Mouse (Mus musculus): ENCODE results near the gene Kiz. TPM values are rescaled to one million over a fixed set of nuclear protein-coding genes. Genes with fewer than 3 reads are reported as not detected.

Gene Kiz
- total and polyA plus RNA-seq, 3 experiments: 8.2 to 13.1 TPM; not detected in 1

DNA sequence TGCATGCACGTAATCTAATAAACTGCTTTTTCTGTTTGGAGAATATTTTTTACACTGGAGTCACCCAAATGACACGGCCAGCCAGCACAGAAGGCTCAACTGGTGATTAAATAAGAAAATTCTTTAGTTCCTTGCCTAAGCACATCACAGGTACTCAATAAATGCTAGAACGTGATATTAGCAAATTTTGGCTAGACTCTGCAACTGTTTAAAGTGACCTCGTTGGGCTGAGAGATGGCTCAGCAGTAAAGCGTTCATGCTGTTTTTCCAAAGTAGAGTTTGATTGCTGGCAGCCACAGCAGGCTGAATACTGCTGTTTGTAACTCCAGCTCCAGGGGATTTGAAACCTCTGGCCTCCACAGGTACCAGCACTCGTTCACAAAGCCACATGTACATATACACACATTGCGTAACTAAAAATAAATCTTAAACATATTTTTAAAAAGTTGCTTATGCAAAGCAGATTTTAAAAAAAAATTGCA is 156.5 kb downstream of the Kiz start:
- no peaks in the 10 kb centered on the region for H3K9me3 ChIP-seq (replicated peaks; ENCODE audit: insufficient read depth, low read length)
- peak overlapping the region; percentile 98 to 100 for H3K4me3 ChIP-seq (ENCODE audit: control insufficient read depth in 1 of 2, insufficient read depth in 1 of 2, low read depth in 2 of 2, low read length in 2 of 2)
- peak overlapping the region; percentile 98 for H3K9ac ChIP-seq (ENCODE audit: control insufficient read depth, low read depth, low read length, poor library complexity, severe bottlenecking)
- peaks cover 2 to 31% of the 10 kb centered on the region in 2 experiments; a peak in 3 of 4 replicates for H3K36me3 ChIP-seq (ENCODE audit: control insufficient read depth in 1 of 2, insufficient read depth in 2 of 2, low read length in 2 of 2)
- peaks cover 10 to 27% of the 10 kb centered on the region in 2 experiments for H3K4me1 ChIP-seq (ENCODE audit: control insufficient read depth in 1 of 2, insufficient read depth in 2 of 2, low read length in 2 of 2)
- peak overlapping the region; percentile 99 for H3K27ac ChIP-seq (ENCODE audit: control insufficient read depth, low read depth, low read length)
- peaks cover 42% of the 10 kb centered on the region for H3K79me2 ChIP-seq (ENCODE audit: control insufficient read depth, insufficient read depth, low read length, poor library complexity)
- TF ChIP-seq CHD2 (IDR thresholded peaks at IDR 0.05; ENCODE audit: low read length) (no peak), CTCF (IDR thresholded peaks at IDR 0.05 in 2 of 3, conservative IDR thresholded peaks at IDR 0.05 in 1 of 3; ENCODE audit: control insufficient read depth in 1 of 3, insufficient read depth in 1 of 3, low read depth in 2 of 3, low read length in 3 of 3, poor library complexity in 1 of 3, severe bottlenecking in 1 of 3) (no peak), POLR2AphosphoS2 (IDR thresholded peaks at IDR 0.05; ENCODE audit: low read length) (no peak), JUND (IDR thresholded peaks at IDR 0.05; ENCODE audit: low read depth, low read length) (no peak), UBTF (IDR thresholded peaks at IDR 0.05; ENCODE audit: borderline replicate concordance, insufficient read depth, low read depth, low read length) (no peak), MEF2A (IDR thresholded peaks at IDR 0.05; ENCODE audit: extremely low read depth, insufficient replicate concordance, low read depth, low read length, poor library complexity, severe bottlenecking) (no peak), EP300 (IDR thresholded peaks at IDR 0.05; ENCODE audit: low read depth in 1 of 2, low read length in 2 of 2) (no peak), ZNF384 (IDR thresholded peaks at IDR 0.05; ENCODE audit: low read depth, low read length) (no peak)
- no peak for DNase-seq (ENCODE audit: low read depth, low spot score)
- H3K27me3 ChIP-seq (ENCODE audit: control insufficient read depth in 1 of 2, insufficient read depth in 2 of 2, low read length in 2 of 2): no peaks in the 10 kb centered on the region

DNA sequence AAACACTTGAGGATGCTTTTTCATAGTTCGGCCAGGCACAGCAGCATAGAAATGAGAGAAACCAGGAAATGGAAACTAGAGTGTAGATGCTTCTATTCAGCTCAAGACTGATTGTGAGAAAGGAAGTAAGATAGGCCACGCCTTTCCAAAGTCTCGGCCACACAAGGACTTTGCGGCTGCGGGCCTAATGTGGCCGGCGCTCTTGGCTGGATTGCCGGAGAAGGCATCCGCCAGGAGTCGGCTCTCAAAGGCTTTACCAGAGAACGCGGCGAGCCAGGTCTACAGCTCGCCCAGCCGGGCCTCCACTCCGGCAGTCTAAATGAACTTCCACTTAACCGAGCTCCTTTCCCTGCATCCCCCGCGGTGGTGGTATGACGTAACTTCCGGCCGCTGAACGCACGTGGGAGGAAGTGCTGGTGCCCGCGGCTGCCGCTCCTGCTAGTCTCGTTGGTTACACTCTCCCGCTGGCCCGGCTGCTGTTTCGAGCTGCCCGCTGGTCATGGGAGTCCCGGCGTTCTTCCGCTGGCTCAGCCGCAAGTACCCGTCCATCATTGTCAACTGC is 157.0 kb downstream of the Kiz start, which contains the start of gene Xrn2:
Gene Xrn2 (plus strand): TSS at position 374 of the 562 bp plus-strand sequence.
- H3K4me1 ChIP-seq (ENCODE audit: control insufficient read depth in 1 of 2, insufficient read depth in 2 of 2, low read length in 2 of 2): peaks cover 6 to 25% of the 10 kb centered on the region in 2 experiments
- H3K27ac ChIP-seq (ENCODE audit: control insufficient read depth, low read depth, low read length): peak within 1 kb of the TSS; percentile 99
- peak within 1 kb of the TSS; percentile 98 to 100 for H3K4me3 ChIP-seq (ENCODE audit: control insufficient read depth in 1 of 2, insufficient read depth in 1 of 2, low read depth in 2 of 2, low read length in 2 of 2)
- H3K9me3 ChIP-seq (replicated peaks; ENCODE audit: insufficient read depth, low read length): no peaks in the 10 kb centered on the region
- DNase-seq (ENCODE audit: low read depth, low spot score): peak; percentile 97
- H3K9ac ChIP-seq (ENCODE audit: control insufficient read depth, low read depth, low read length, poor library complexity, severe bottlenecking): peak within 1 kb of the TSS; percentile 98
- H3K36me3 ChIP-seq (ENCODE audit: control insufficient read depth in 1 of 2, insufficient read depth in 2 of 2, low read length in 2 of 2): peaks cover 2 to 33% of the 10 kb centered on the region in 2 experiments; a peak in 3 of 4 replicates
- H3K27me3 ChIP-seq (ENCODE audit: control insufficient read depth in 1 of 2, insufficient read depth in 2 of 2, low read length in 2 of 2): no peaks in the 10 kb centered on the region
- peaks cover 46% of the 10 kb centered on the region for H3K79me2 ChIP-seq (ENCODE audit: control insufficient read depth, insufficient read depth, low read length, poor library complexity)
- TF ChIP-seq POLR2A (IDR thresholded peaks at IDR 0.05; ENCODE audit: control insufficient read depth in 1 of 2, insufficient read depth in 1 of 2, low read depth in 1 of 2, low read length in 2 of 2, poor library complexity in 1 of 2): peak; percentile 74 to 90
- no peak; the same call in 1 of the 2 replicates for TF ChIP-seq CHD1 (IDR thresholded peaks at IDR 0.05; ENCODE audit: low read depth, low read length)
- no peak for TF ChIP-seq GATA1 (IDR thresholded peaks at IDR 0.05; ENCODE audit: low read depth, low read length)
- no peak for TF ChIP-seq CHD2 (IDR thresholded peaks at IDR 0.05; ENCODE audit: low read length)
- no peak for TF ChIP-seq CTCF (IDR thresholded peaks at IDR 0.05 in 2 of 3, conservative IDR thresholded peaks at IDR 0.05 in 1 of 3; ENCODE audit: control insufficient read depth in 1 of 3, insufficient read depth in 1 of 3, low read depth in 2 of 3, low read length in 3 of 3, poor library complexity in 1 of 3, severe bottlenecking in 1 of 3)
- no peak for TF ChIP-seq POLR2AphosphoS5 (IDR thresholded peaks at IDR 0.05; ENCODE audit: borderline replicate concordance, low read depth, low read length)
- no peak for TF ChIP-seq UBTF (IDR thresholded peaks at IDR 0.05; ENCODE audit: borderline replicate concordance, insufficient read depth, low read depth, low read length)
- TF ChIP-seq MYC (IDR thresholded peaks at IDR 0.05; ENCODE audit: low read depth, low read length): peak; percentile 87
- TF ChIP-seq USF1 (IDR thresholded peaks at IDR 0.05; ENCODE audit: low read depth, low read length): peak; percentile 91
- TF ChIP-seq USF2 (IDR thresholded peaks at IDR 0.05; ENCODE audit: borderline replicate concordance in 1 of 2, insufficient read depth in 1 of 2, low read depth in 1 of 2, low read length in 2 of 2): peak in 1 of 2 experiments; percentile 40; a peak in 1 of 4 replicates
- peak; percentile 70 for TF ChIP-seq POLR2AphosphoS2 (IDR thresholded peaks at IDR 0.05; ENCODE audit: low read length)
- TF ChIP-seq E2F4 (IDR thresholded peaks at IDR 0.05; ENCODE audit: borderline replicate concordance, low read depth, low read length): no peak
- no peak for TF ChIP-seq MEF2A (IDR thresholded peaks at IDR 0.05; ENCODE audit: extremely low read depth, insufficient replicate concordance, low read depth, low read length, poor library complexity, severe bottlenecking)
- no peak for TF ChIP-seq NRF1 (IDR thresholded peaks at IDR 0.05; ENCODE audit: insufficient read depth, low read depth, low read length, poor library complexity, severe bottlenecking)
- peak; percentile 97 for TF ChIP-seq MAX (IDR thresholded peaks at IDR 0.05; ENCODE audit: low read length)
- TF ChIP-seq KAT2A (conservative IDR thresholded peaks at IDR 0.05; ENCODE audit: low read depth, low read length): peak; percentile 73
- no peak for TF ChIP-seq SMC3 (IDR thresholded peaks at IDR 0.05; ENCODE audit: low read depth, low read length)
- peak; percentile 87 for TF ChIP-seq SIN3A (IDR thresholded peaks at IDR 0.05; ENCODE audit: low read length)
- TF ChIP-seq TAL1 (IDR thresholded peaks at IDR 0.05; ENCODE audit: low read length): no peak
- peak; percentile 95 for TF ChIP-seq MXI1 (IDR thresholded peaks at IDR 0.05; ENCODE audit: low read depth, low read length)
- peak; percentile 18; the same call in 1 of the 2 replicates for TF ChIP-seq RCOR1 (IDR thresholded peaks at IDR 0.05; ENCODE audit: low read depth, low read length)
- TF ChIP-seq RAD21 (IDR thresholded peaks at IDR 0.05; ENCODE audit: low read depth, low read length): no peak
- TF ChIP-seq EP300 (IDR thresholded peaks at IDR 0.05; ENCODE audit: low read depth in 1 of 2, low read length in 2 of 2): no peak; a peak in 1 of 4 replicates
- peak; percentile 92 for TF ChIP-seq NELFE (IDR thresholded peaks at IDR 0.05; ENCODE audit: low read depth, low read length)
- TF ChIP-seq BHLHE40 (IDR thresholded peaks at IDR 0.05; ENCODE audit: borderline replicate concordance, low read depth, low read length): peak; percentile 57; the same call in 1 of the 2 replicates
- TF ChIP-seq ELF1 (IDR thresholded peaks at IDR 0.05; ENCODE audit: low read depth, low read length): peak; percentile 88

Measured in MEL (cell line).